Mouse (Mus musculus): Measurements from ENCODE around the gene Angpt4. TPM values are rescaled to one million over a fixed set of nuclear protein-coding genes. Genes with fewer than 3 reads are reported as not detected.

Gene Angpt4
- total and polyA plus RNA-seq, 3 experiments, result 0.23 to 1.0 (median 0.27) TPM

GRCm38 (mm10) chr2:151894209-151894980 is 16.6 kb upstream of the Angpt4 start:
- TF ChIP-seq CTCF (IDR thresholded peaks at IDR 0.05) (no peak), POLR2A (IDR thresholded peaks at IDR 0.05; ENCODE audit: insufficient read depth, low read depth, low read length) (no peak), EP300 (IDR thresholded peaks at IDR 0.05; ENCODE audit: insufficient read depth, low read depth, low read length) (no peak)
- H3K4me1 ChIP-seq (ENCODE audit: control insufficient read depth, insufficient read depth, low read length), result no peaks in the 10 kb centered on the region
- H3K27me3 ChIP-seq (ENCODE audit: control insufficient read depth, insufficient read depth, low read length), result no peaks in the 10 kb centered on the region
- 78% methylated on average over 8 of the region's 8 CpGs for WGBS
- H3K9ac ChIP-seq (ENCODE audit: low read depth, low read length), result no peak overlapping the region
- no peak overlapping the region for H3K27ac ChIP-seq
- intact Hi-C loops (cut with DNase I), result no loop called here
- H3K36me3 ChIP-seq (ENCODE audit: control insufficient read depth, insufficient read depth, low read length), result no peaks in the 10 kb centered on the region
- H3K4me3 ChIP-seq, result no peak overlapping the region
- no peak for DNase-seq
- H3K79me2 ChIP-seq (replicated peaks; ENCODE audit: control insufficient read depth, insufficient read depth, low read length), result no peaks in the 10 kb centered on the region

- DNase-seq, result no peak
- Histone ChIP-seq H3K4me3 (no peak overlapping the region), H3K27me3 (ENCODE audit: control insufficient read depth, insufficient read depth, low read length) (no peaks in the 10 kb centered on the region), H3K4me1 (ENCODE audit: control insufficient read depth, insufficient read depth, low read length) (no peaks in the 10 kb centered on the region), H3K79me2 (replicated peaks; ENCODE audit: control insufficient read depth, insufficient read depth, low read length) (no peaks in the 10 kb centered on the region), H3K9ac (ENCODE audit: low read depth, low read length) (no peak overlapping the region), H3K36me3 (ENCODE audit: control insufficient read depth, insufficient read depth, low read length) (no peaks in the 10 kb centered on the region), H3K27ac (no peak overlapping the region)
- no peak for TF ChIP-seq POLR2A (IDR thresholded peaks at IDR 0.05; ENCODE audit: insufficient read depth, low read depth, low read length)
- TF ChIP-seq EP300 (IDR thresholded peaks at IDR 0.05; ENCODE audit: insufficient read depth, low read depth, low read length), result no peak
- no peak for TF ChIP-seq CTCF (IDR thresholded peaks at IDR 0.05)
- 70% methylated on average over 5 of the region's 5 CpGs for WGBS
- intact Hi-C loops (cut with DNase I), result no loop called here
These were observed 15.1 kb upstream of the Angpt4 start for GRCm38 (mm10) chr2:151895911-151896310.

GRCm38 (mm10) chr2:151898106-151898505 is 12.9 kb upstream of the Angpt4 start:
- Histone ChIP-seq H3K27me3 (ENCODE audit: control insufficient read depth, insufficient read depth, low read length) (no peaks in the 10 kb centered on the region), H3K9ac (ENCODE audit: low read depth, low read length) (no peak overlapping the region), H3K79me2 (replicated peaks; ENCODE audit: control insufficient read depth, insufficient read depth, low read length) (no peaks in the 10 kb centered on the region), H3K4me1 (ENCODE audit: control insufficient read depth, insufficient read depth, low read length) (no peaks in the 10 kb centered on the region), H3K4me3 (no peak overlapping the region), H3K27ac (no peak overlapping the region), H3K36me3 (ENCODE audit: control insufficient read depth, insufficient read depth, low read length) (no peaks in the 10 kb centered on the region)
- WGBS, result 85% methylated on average over 1 of the region's 1 CpGs
- TF ChIP-seq CTCF (IDR thresholded peaks at IDR 0.05) (no peak), POLR2A (IDR thresholded peaks at IDR 0.05; ENCODE audit: insufficient read depth, low read depth, low read length) (no peak), EP300 (IDR thresholded peaks at IDR 0.05; ENCODE audit: insufficient read depth, low read depth, low read length) (no peak)
- DNase-seq, result no peak
- intact Hi-C loops (cut with DNase I), result no loop called here

- intact Hi-C loops (cut with DNase I), result no loop called here
- 55% methylated on average over 4 of the region's 4 CpGs for WGBS
- Histone ChIP-seq H3K36me3 (ENCODE audit: control insufficient read depth, insufficient read depth, low read length) (no peaks in the 10 kb centered on the region), H3K9ac (ENCODE audit: low read depth, low read length) (no peak overlapping the region), H3K4me1 (ENCODE audit: control insufficient read depth, insufficient read depth, low read length) (no peaks in the 10 kb centered on the region), H3K27ac (no peak overlapping the region), H3K4me3 (no peak overlapping the region), H3K79me2 (replicated peaks; ENCODE audit: control insufficient read depth, insufficient read depth, low read length) (no peaks in the 10 kb centered on the region), H3K27me3 (ENCODE audit: control insufficient read depth, insufficient read depth, low read length) (no peaks in the 10 kb centered on the region)
- TF ChIP-seq CTCF (IDR thresholded peaks at IDR 0.05) (no peak), EP300 (IDR thresholded peaks at IDR 0.05; ENCODE audit: insufficient read depth, low read depth, low read length) (no peak), POLR2A (IDR thresholded peaks at IDR 0.05; ENCODE audit: insufficient read depth, low read depth, low read length) (no peak)
- no peak for DNase-seq
These were observed 10.2 kb upstream of the Angpt4 start for GRCm38 (mm10) chr2:151900845-151901244.

GRCm38 (mm10) chr2:151903267-151903666 is 7.7 kb upstream of the Angpt4 start:
- Histone ChIP-seq H3K36me3 (ENCODE audit: control insufficient read depth, insufficient read depth, low read length) (no peaks in the 10 kb centered on the region), H3K27ac (no peak overlapping the region), H3K9ac (ENCODE audit: low read depth, low read length) (no peak overlapping the region), H3K27me3 (ENCODE audit: control insufficient read depth, insufficient read depth, low read length) (no peaks in the 10 kb centered on the region), H3K4me3 (no peak overlapping the region), H3K4me1 (ENCODE audit: control insufficient read depth, insufficient read depth, low read length) (no peaks in the 10 kb centered on the region), H3K79me2 (replicated peaks; ENCODE audit: control insufficient read depth, insufficient read depth, low read length) (no peaks in the 10 kb centered on the region)
- intact Hi-C loops (cut with DNase I), result no loop called here
- no peak for DNase-seq
- no peak for TF ChIP-seq EP300 (IDR thresholded peaks at IDR 0.05; ENCODE audit: insufficient read depth, low read depth, low read length)
- TF ChIP-seq CTCF (IDR thresholded peaks at IDR 0.05), result no peak
- no peak for TF ChIP-seq POLR2A (IDR thresholded peaks at IDR 0.05; ENCODE audit: insufficient read depth, low read depth, low read length)
- WGBS, result 79% methylated on average over 6 of the region's 6 CpGs

GRCm38 (mm10) chr2:151903933-151904332 is 7.1 kb upstream of the Angpt4 start:
- TF ChIP-seq POLR2A (IDR thresholded peaks at IDR 0.05; ENCODE audit: insufficient read depth, low read depth, low read length) (no peak), EP300 (IDR thresholded peaks at IDR 0.05; ENCODE audit: insufficient read depth, low read depth, low read length) (no peak), CTCF (IDR thresholded peaks at IDR 0.05) (no peak)
- H3K27me3 ChIP-seq (ENCODE audit: control insufficient read depth, insufficient read depth, low read length), result no peaks in the 10 kb centered on the region
- no peaks in the 10 kb centered on the region for H3K79me2 ChIP-seq (replicated peaks; ENCODE audit: control insufficient read depth, insufficient read depth, low read length)
- no peak for DNase-seq
- intact Hi-C loops (cut with DNase I), result no loop called here
- WGBS, result 53% methylated on average over 4 of the region's 4 CpGs
- no peaks in the 10 kb centered on the region for H3K36me3 ChIP-seq (ENCODE audit: control insufficient read depth, insufficient read depth, low read length)
- H3K4me3 ChIP-seq, result no peak overlapping the region
- no peaks in the 10 kb centered on the region for H3K4me1 ChIP-seq (ENCODE audit: control insufficient read depth, insufficient read depth, low read length)
- no peak overlapping the region for H3K27ac ChIP-seq
- no peak overlapping the region for H3K9ac ChIP-seq (ENCODE audit: low read depth, low read length)

Data from heart, adult 2 months (tissue).